Mouse (Mus musculus) heart, embryonic 12.5 days (tissue): ENCODE measurements around the gene Eci2. TPM values are rescaled to one million over a fixed set of nuclear protein-coding genes. Genes with fewer than 3 reads are reported as not detected.
"Not testable (repeated sequence)": the region's sequence is repeated elsewhere in the genome, so short reads cannot be mapped to it uniquely, and the experiment has no call there.

ENCODE experiments used
- ATAC-seq: fragments of 200-750 bp; cut with Nextera tagmentation; 2 replicates; pipeline ENCODE4 v1.8.0; 2017; ENCODE audit warnings: moderate TSS enrichment, moderate library complexity; ENCODE audit not compliant: insufficient number of reproducible peaks, low FRiP score
- H3K27ac ChIP-seq: fragments of 300-500 bp; sonication (generic); 2 replicates; pipeline ENCODE4 v1.5.1; 2016; ENCODE audit warnings: mild to moderate bottlenecking, moderate library complexity; ENCODE audit not compliant: poor library complexity, severe bottlenecking
- H3K27me3 ChIP-seq: fragments of 300-500 bp; sonication (generic); replicated peaks from 2 replicates; pipeline ENCODE4 v1.6.1; 2016; ENCODE audit warnings: mild to moderate bottlenecking, moderate library complexity
- H3K36me3 ChIP-seq: fragments of 300-500 bp; sonication (generic); 2 replicates; pipeline ENCODE4 v1.6.1; 2016; ENCODE audit warnings: mild to moderate bottlenecking, moderate library complexity
- H3K4me1 ChIP-seq: fragments of 300-500 bp; sonication (generic); replicated peaks from 2 replicates; pipeline ENCODE4 v1.6.1; 2016; ENCODE audit warnings: mild to moderate bottlenecking
- H3K4me2 ChIP-seq: fragments of 300-500 bp; sonication (generic); 2 replicates; pipeline ENCODE4 v1.6.1; 2016; ENCODE audit warnings: mild to moderate bottlenecking, moderate library complexity
- H3K4me3 ChIP-seq: fragments of 300-500 bp; sonication (generic); 2 replicates; pipeline ENCODE4 v1.5.1; 2016; ENCODE audit warnings: mild to moderate bottlenecking
- H3K9ac ChIP-seq: fragments of 300-500 bp; sonication (generic); 2 replicates; pipeline ENCODE4 v1.6.1; 2016; ENCODE audit warnings: mild to moderate bottlenecking, moderate library complexity
- H3K9me3 ChIP-seq: fragments of 300-500 bp; sonication (generic); replicated peaks from 2 replicates; pipeline ENCODE4 v1.6.1; 2016; ENCODE audit warnings: mild to moderate bottlenecking, moderate library complexity
- WGBS: fragments of 180-500 bp; shearing (Covaris S2); methylation state at CpG from one replicate; pipeline ENCODE4 v1.1.7; 2016; 5-methylcytosine and 5-hydroxymethylcytosine counted together
- polyA plus RNA-seq: library from polyadenylated mRNA; unstranded; fragments of >200 nt; fragmentation: Nextera tagmentation; extraction: Ambion mirVana; gene quantifications from 2 replicates; pipeline ENCODE4 v1.2.1, GENCODE M21; 2016

Eci2 gene
- polyA plus RNA-seq, 1 experiment from 2014 or later, result 107 TPM

- no peak overlapping the region for H3K4me3 ChIP-seq
- no peak for ATAC-seq
- no peaks in the 10 kb centered on the region for H3K9me3 ChIP-seq
- peaks cover 39% of the 10 kb centered on the region for H3K36me3 ChIP-seq
- peaks cover 27% of the 10 kb centered on the region for H3K4me1 ChIP-seq
- H3K9ac ChIP-seq, result no peak overlapping the region
- 64% methylated on average over 4 of the region's 4 CpGs for WGBS
- no peak overlapping the region for H3K27ac ChIP-seq
- no peaks in the 10 kb centered on the region for H3K27me3 ChIP-seq
- peak overlapping the region; percentile 7; the same call in 1 of the 2 replicates for H3K4me2 ChIP-seq
These were observed 35.2 kb downstream of the Eci2 start for GRCm38 (mm10) chr13:34991581-34992273.

GRCm38 (mm10) chr13:34983479-34983878, 43.4 kb downstream of the Eci2 start:
- H3K4me2 ChIP-seq, ATAC-seq, H3K27me3 ChIP-seq, H3K27ac ChIP-seq, H3K9ac ChIP-seq, H3K4me3 ChIP-seq, H3K9me3 ChIP-seq, H3K4me1 ChIP-seq: not testable (repeated sequence)
- peaks cover 88% of the 10 kb centered on the region for H3K36me3 ChIP-seq
- 98% methylated on average over 1 of the region's 1 CpGs for WGBS

GRCm38 (mm10) chr13:34978635-34979034, 48.3 kb downstream of the Eci2 start:
- not testable (repeated sequence) for H3K9ac ChIP-seq, H3K27me3 ChIP-seq, H3K4me1 ChIP-seq, H3K9me3 ChIP-seq, H3K4me3 ChIP-seq, H3K27ac ChIP-seq, ATAC-seq, H3K4me2 ChIP-seq
- WGBS, result 75% methylated on average over 5 of the region's 5 CpGs
- H3K36me3 ChIP-seq, result peaks cover 66% of the 10 kb centered on the region

GRCm38 (mm10) chr13:34977410-34977809, 49.5 kb downstream of the Eci2 start:
- Histone ChIP-seq H3K27me3 (no peaks in the 10 kb centered on the region), H3K9me3 (no peaks in the 10 kb centered on the region), H3K4me3 (no peak overlapping the region), H3K9ac (no peak overlapping the region), H3K4me2 (no peak overlapping the region), H3K27ac (no peak overlapping the region), H3K36me3 (peaks cover 58% of the 10 kb centered on the region), H3K4me1 (no peaks in the 10 kb centered on the region)
- 92% methylated on average over 3 of the region's 3 CpGs for WGBS
- ATAC-seq, result 0 out of 2 replicates have a peak, but pooled peaks have one; percentile 66

- Histone ChIP-seq H3K9ac (no peak overlapping the region), H3K4me3 (no peak overlapping the region), H3K4me2 (no peak overlapping the region), H3K4me1 (no peaks in the 10 kb centered on the region), H3K27me3 (no peaks in the 10 kb centered on the region), H3K36me3 (peaks cover 48% of the 10 kb centered on the region), H3K27ac (no peak overlapping the region), H3K9me3 (no peaks in the 10 kb centered on the region)
- whole genome bisulfite sequencing, result 85% methylated on average over 4 of the region's 4 CpGs
- ATAC-seq, result no peak
These were observed 50.8 kb downstream of the Eci2 start for GRCm38 (mm10) chr13:34976116-34976515.

- no peak overlapping the region for H3K9ac ChIP-seq
- H3K9me3 ChIP-seq, result no peaks in the 10 kb centered on the region
- no peak for ATAC-seq
- H3K4me3 ChIP-seq, result no peak overlapping the region
- peaks cover 25% of the 10 kb centered on the region for H3K36me3 ChIP-seq
- no peak overlapping the region for H3K27ac ChIP-seq
- H3K4me2 ChIP-seq, result no peak overlapping the region
- 0 out of 2 replicates have a peak, but pooled peaks cover 5% of the 10 kb centered on the region for H3K27me3 ChIP-seq
- WGBS, result 43% methylated on average over 1 of the region's 1 CpGs
- H3K4me1 ChIP-seq, result no peaks in the 10 kb centered on the region
These were observed 53.1 kb downstream of the Eci2 start for GRCm38 (mm10) chr13:34973770-34974169.

GRCm38 (mm10) chr13:34973149-34973548, 53.7 kb downstream of the Eci2 start:
- no peaks in the 10 kb centered on the region for H3K9me3 ChIP-seq
- H3K4me1 ChIP-seq, result no peaks in the 10 kb centered on the region
- peaks cover 20% of the 10 kb centered on the region for H3K36me3 ChIP-seq
- no peak overlapping the region for H3K27ac ChIP-seq
- no peak overlapping the region for H3K4me3 ChIP-seq
- WGBS, result 30% methylated on average over 1 of the region's 1 CpGs
- 0 out of 2 replicates have a peak, but pooled peaks cover 5% of the 10 kb centered on the region for H3K27me3 ChIP-seq
- H3K9ac ChIP-seq, result no peak overlapping the region
- ATAC-seq, result no peak
- H3K4me2 ChIP-seq, result no peak overlapping the region

- not testable (repeated sequence) for ATAC-seq, H3K9me3 ChIP-seq, H3K27me3 ChIP-seq, H3K4me1 ChIP-seq, H3K4me2 ChIP-seq, H3K9ac ChIP-seq, H3K27ac ChIP-seq, H3K4me3 ChIP-seq
- H3K36me3 ChIP-seq, result peaks cover 13% of the 10 kb centered on the region
These were observed 54.4 kb downstream of the Eci2 start for GRCm38 (mm10) chr13:34972456-34972855.

GRCm38 (mm10) chr13:34965647-34966046, 61.2 kb downstream of the Eci2 start:
- not testable (repeated sequence) for ATAC-seq, H3K4me3 ChIP-seq, H3K4me1 ChIP-seq, H3K9me3 ChIP-seq, H3K27ac ChIP-seq, H3K9ac ChIP-seq, H3K4me2 ChIP-seq, H3K36me3 ChIP-seq
- H3K27me3 ChIP-seq, result peaks cover 22% of the 10 kb centered on the region
- 67% methylated on average over 9 of the region's 9 CpGs for WGBS

GRCm38 (mm10) chr13:34964866-34965265, 62.0 kb downstream of the Eci2 start:
- no peak for ATAC-seq
- no peaks in the 10 kb centered on the region for H3K36me3 ChIP-seq
- H3K4me2 ChIP-seq, result peak overlapping the region; percentile 95
- H3K27me3 ChIP-seq, result peaks cover 22% of the 10 kb centered on the region
- peaks cover 6% of the 10 kb centered on the region; the same call in 1 of the 2 replicates for H3K4me1 ChIP-seq
- no peaks in the 10 kb centered on the region for H3K9me3 ChIP-seq
- no peak overlapping the region for H3K27ac ChIP-seq
- 7% methylated on average over 5 of the region's 5 CpGs for WGBS
- peak overlapping the region; percentile 60 for H3K4me3 ChIP-seq
- H3K9ac ChIP-seq, result 0 out of 2 replicates have a peak overlapping the region, but pooled peaks have one; percentile 1

GRCm38 (mm10) chr13:34964419-34964818, 62.5 kb downstream of the Eci2 start:
- Histone ChIP-seq H3K9ac (0 out of 2 replicates have a peak overlapping the region, but pooled peaks have one; percentile 1), H3K27me3 (peaks cover 24% of the 10 kb centered on the region), H3K9me3 (no peaks in the 10 kb centered on the region), H3K36me3 (no peaks in the 10 kb centered on the region), H3K4me1 (peaks cover 6% of the 10 kb centered on the region; the same call in 1 of the 2 replicates), H3K4me3 (peak overlapping the region; percentile 60), H3K4me2 (peak overlapping the region; percentile 95), H3K27ac (no peak overlapping the region)
- WGBS, result 4% methylated on average over 14 of the region's 14 CpGs
- no peak for ATAC-seq
